Mouse (Mus musculus) embryonic facial prominence, embryonic 12.5 days (tissue): Measurements from ENCODE around the gene Abl1. TPM values are rescaled to one million over a fixed set of nuclear protein-coding genes. Genes with fewer than 3 reads are reported as not detected.

Experiments used
- ATAC-seq: fragments of 200-750 bp; cut with Nextera tagmentation; 2 replicates; pipeline ENCODE4 v1.8.0; 2017; ENCODE audit not compliant: insufficient number of reproducible peaks, insufficient read depth, low FRiP score, low TSS enrichment
- H3K27ac ChIP-seq: fragments of 300-500 bp; sonication (generic); 2 replicates; pipeline ENCODE4 v1.5.1; 2016; ENCODE audit warnings: mild to moderate bottlenecking
- H3K27me3 ChIP-seq: fragments of 300-500 bp; sonication (generic); 2 replicates; pipeline ENCODE4 v1.6.1; 2016; ENCODE audit warnings: mild to moderate bottlenecking, moderate library complexity
- H3K36me3 ChIP-seq: fragments of 300-500 bp; sonication (generic); 2 replicates; pipeline ENCODE4 v1.6.1; 2016; ENCODE audit warnings: mild to moderate bottlenecking
- H3K4me1 ChIP-seq: fragments of 300-500 bp; sonication (generic); 2 replicates; pipeline ENCODE4 v1.6.1; 2016
- H3K4me2 ChIP-seq: fragments of 300-500 bp; sonication (generic); replicated peaks from 2 replicates; pipeline ENCODE4 v1.6.1; 2016; ENCODE audit warnings: mild to moderate bottlenecking, moderate library complexity
- H3K4me3 ChIP-seq: fragments of 300-500 bp; sonication (generic); 2 replicates; pipeline ENCODE4 v1.5.1; 2016; ENCODE audit warnings: mild to moderate bottlenecking
- H3K9ac ChIP-seq: fragments of 300-500 bp; sonication (generic); 2 replicates; pipeline ENCODE4 v1.6.1; 2016; ENCODE audit warnings: mild to moderate bottlenecking, moderate library complexity
- H3K9me3 ChIP-seq: fragments of 300-500 bp; sonication (generic); 2 replicates; pipeline ENCODE4 v1.6.1; 2016; ENCODE audit warnings: mild to moderate bottlenecking, moderate library complexity
- WGBS: fragments of 180-500 bp; shearing (Covaris S2); methylation state at CpG from one replicate; pipeline ENCODE4 v1.1.7; 2016; 5-methylcytosine and 5-hydroxymethylcytosine counted together
- polyA plus RNA-seq: library from polyadenylated mRNA; unstranded; fragments of >200 nt; fragmentation: Nextera tagmentation; extraction: Ambion mirVana; gene quantifications from 2 replicates; pipeline ENCODE4 v1.2.1, GENCODE M21; 2016

Gene Abl1
- polyA plus RNA-seq, 1 experiment from 2014 or later = 67.5 TPM

GRCm38 (mm10) chr2:31792611-31793010 lies 104.4 kb downstream of the Abl1 start:
- ATAC-seq = no peak
- Histone ChIP-seq H3K9me3 (no peaks in the 10 kb centered on the region), H3K9ac (no peak overlapping the region), H3K4me1 (no peaks in the 10 kb centered on the region), H3K27me3 (no peaks in the 10 kb centered on the region), H3K27ac (no peak overlapping the region), H3K4me3 (no peak overlapping the region), H3K36me3 (peaks cover 96% of the 10 kb centered on the region), H3K4me2 (no peak overlapping the region)
- WGBS = 78% methylated on average over 6 of the region's 6 CpGs

- H3K9ac ChIP-seq = no peak overlapping the region
- H3K36me3 ChIP-seq = peaks cover 98% of the 10 kb centered on the region
- H3K27me3 ChIP-seq = no peaks in the 10 kb centered on the region
- no peaks in the 10 kb centered on the region for H3K4me1 ChIP-seq
- 81% methylated on average over 3 of the region's 3 CpGs for WGBS
- ATAC-seq = no peak
- no peaks in the 10 kb centered on the region for H3K9me3 ChIP-seq
- no peak overlapping the region for H3K4me2 ChIP-seq
- H3K4me3 ChIP-seq = no peak overlapping the region
- no peak overlapping the region for H3K27ac ChIP-seq
These were observed 108.8 kb downstream of the Abl1 start for GRCm38 (mm10) chr2:31796943-31797342.

- no peak overlapping the region for H3K27ac ChIP-seq
- 89% methylated on average over 9 of the region's 9 CpGs for WGBS
- H3K4me2 ChIP-seq = no peak overlapping the region
- no peaks in the 10 kb centered on the region for H3K27me3 ChIP-seq
- no peak for ATAC-seq
- no peaks in the 10 kb centered on the region for H3K9me3 ChIP-seq
- H3K4me3 ChIP-seq = no peak overlapping the region
- no peak overlapping the region for H3K9ac ChIP-seq
- H3K4me1 ChIP-seq = peaks cover 1% of the 10 kb centered on the region; the same call in 1 of the 2 replicates
- peaks cover 82% of the 10 kb centered on the region for H3K36me3 ChIP-seq
These were observed 113.2 kb downstream of the Abl1 start for GRCm38 (mm10) chr2:31801416-31801815.

- Histone ChIP-seq H3K4me2 (no peak overlapping the region), H3K9me3 (no peaks in the 10 kb centered on the region), H3K4me1 (peaks cover 5% of the 10 kb centered on the region; the same call in 1 of the 2 replicates), H3K27me3 (no peaks in the 10 kb centered on the region), H3K36me3 (peaks cover 69% of the 10 kb centered on the region), H3K27ac (no peak overlapping the region; the same call in 1 of the 2 replicates), H3K4me3 (no peak overlapping the region), H3K9ac (no peak overlapping the region)
- WGBS = 97% methylated on average over 8 of the region's 8 CpGs
- no peak for ATAC-seq
These were observed 114.6 kb downstream of the Abl1 start for GRCm38 (mm10) chr2:31802811-31803210.

GRCm38 (mm10) chr2:31803480-31803879 lies 115.3 kb downstream of the Abl1 start:
- Histone ChIP-seq H3K9me3 (no peaks in the 10 kb centered on the region), H3K27me3 (no peaks in the 10 kb centered on the region), H3K27ac (no peak overlapping the region), H3K9ac (no peak overlapping the region), H3K36me3 (peaks cover 62% of the 10 kb centered on the region), H3K4me2 (no peak overlapping the region), H3K4me1 (peaks cover 7% of the 10 kb centered on the region), H3K4me3 (no peak overlapping the region)
- no peak for ATAC-seq
- WGBS = 79% methylated on average over 14 of the region's 14 CpGs

GRCm38 (mm10) chr2:31806639-31807382 lies 118.6 kb downstream of the Abl1 start:
- Histone ChIP-seq H3K9ac (0 out of 2 replicates have a peak overlapping the region, but pooled peaks have one; percentile 5), H3K4me1 (peaks cover 29% of the 10 kb centered on the region), H3K27me3 (no peaks in the 10 kb centered on the region), H3K4me3 (no peak overlapping the region), H3K27ac (0 out of 2 replicates have a peak overlapping the region, but pooled peaks have one; percentile 43), H3K4me2 (no peak overlapping the region), H3K9me3 (no peaks in the 10 kb centered on the region), H3K36me3 (peaks cover 29% of the 10 kb centered on the region)
- ATAC-seq = no peak
- 50% methylated on average over 9 of the region's 9 CpGs for WGBS

GRCm38 (mm10) chr2:31808410-31809357 lies 120.5 kb downstream of the Abl1 start:
- Histone ChIP-seq H3K36me3 (peaks cover 10% of the 10 kb centered on the region), H3K27me3 (no peaks in the 10 kb centered on the region), H3K4me2 (no peak overlapping the region), H3K27ac (no peak overlapping the region), H3K4me1 (peaks cover 29% of the 10 kb centered on the region), H3K9me3 (no peaks in the 10 kb centered on the region), H3K4me3 (no peak overlapping the region), H3K9ac (no peak overlapping the region)
- no peak for ATAC-seq
- 20% methylated on average over 28 of the region's 28 CpGs for WGBS

- WGBS = 19% methylated on average over 2 of the region's 2 CpGs
- H3K4me2 ChIP-seq = no peak overlapping the region
These were observed 121.2 kb downstream of the Abl1 start for GRCm38 (mm10) chr2:31809358-31809740.

GRCm38 (mm10) chr2:31810444-31810843 lies 122.3 kb downstream of the Abl1 start, which contains the start of gene Qrfp:
TSS of gene Qrfp (minus strand) at chr2:31810580.
- no peaks in the 10 kb centered on the region for H3K36me3 ChIP-seq
- H3K9me3 ChIP-seq = no peaks in the 10 kb centered on the region
- no peak within 1 kb of the TSS for H3K4me2 ChIP-seq
- WGBS = 38% methylated on average over 12 of the region's 12 CpGs
- peaks cover 29% of the 10 kb centered on the region for H3K4me1 ChIP-seq
- H3K27ac ChIP-seq = no peak within 1 kb of the TSS
- no peaks in the 10 kb centered on the region for H3K27me3 ChIP-seq
- H3K4me3 ChIP-seq = no peak within 1 kb of the TSS
- no peak within 1 kb of the TSS; the same call in 1 of the 2 replicates for H3K9ac ChIP-seq
- ATAC-seq = no peak

More at GRCm38 (mm10) chr2:31809358-31809740, 121.2 kb downstream of the Abl1 start:
- Histone ChIP-seq H3K4me1 (peaks cover 29% of the 10 kb centered on the region), H3K9ac (no peak overlapping the region), H3K36me3 (peaks cover 3% of the 10 kb centered on the region), H3K4me3 (no peak overlapping the region), H3K27me3 (no peaks in the 10 kb centered on the region), H3K9me3 (no peaks in the 10 kb centered on the region), H3K27ac (no peak overlapping the region)
- ATAC-seq = no peak

GRCm38 (mm10) chr2:31811086-31811958 lies 123.1 kb downstream of the Abl1 start:
- no peaks in the 10 kb centered on the region for H3K9me3 ChIP-seq
- H3K9ac ChIP-seq = no peak overlapping the region
- 87% methylated on average over 14 of the region's 14 CpGs for WGBS
- no peak overlapping the region for H3K4me2 ChIP-seq
- H3K4me3 ChIP-seq = no peak overlapping the region
- ATAC-seq = no peak
- H3K36me3 ChIP-seq = no peaks in the 10 kb centered on the region
- H3K27me3 ChIP-seq = no peaks in the 10 kb centered on the region
- H3K27ac ChIP-seq = no peak overlapping the region
- H3K4me1 ChIP-seq = peaks cover 29% of the 10 kb centered on the region

GRCm38 (mm10) chr2:31813641-31814040 lies 125.5 kb downstream of the Abl1 start:
- peaks cover 20% of the 10 kb centered on the region for H3K4me1 ChIP-seq
- 90% methylated on average over 4 of the region's 4 CpGs for WGBS
- ATAC-seq = no peak

More at GRCm38 (mm10) chr2:31813641-31814040, 125.5 kb downstream of the Abl1 start:
- no peaks in the 10 kb centered on the region for H3K27me3 ChIP-seq
- H3K4me3 ChIP-seq = no peak overlapping the region
- H3K9ac ChIP-seq = no peak overlapping the region
- H3K9me3 ChIP-seq = no peaks in the 10 kb centered on the region
- H3K27ac ChIP-seq = no peak overlapping the region
- H3K36me3 ChIP-seq = no peaks in the 10 kb centered on the region
- no peak overlapping the region for H3K4me2 ChIP-seq
